Mouse (Mus musculus) liver, embryonic 11.5 days (tissue): ENCODE data around the gene Retnla. TPM values are rescaled to one million over a fixed set of nuclear protein-coding genes. Genes with fewer than 3 reads are reported as not detected.
A peak's percentile ranks its signal among the peaks of the same experiment; 100 is the strongest.
"Not testable (repeated sequence)": the region's sequence is repeated elsewhere in the genome, so short reads cannot be mapped to it uniquely, and the experiment has no call there.

Experiments
- ATAC-seq: fragments of 200-750 bp; cut with Nextera tagmentation; replicated peaks from 2 replicates; pipeline ENCODE4 v1.8.0; 2017; ENCODE audit warnings: moderate number of reproducible peaks, mild to moderate bottlenecking, moderate TSS enrichment, moderate library complexity; ENCODE audit not compliant: low FRiP score
- DNase-seq: peaks from one replicate; pipeline ENCODE4 v3.0.0-alpha.2; 2017; ENCODE audit warnings: low spot score
- H3K27ac ChIP-seq: fragments of 300-500 bp; sonication (generic); 2 replicates; pipeline ENCODE4 v1.5.1; 2014; ENCODE audit warnings: mild to moderate bottlenecking, low read depth, low read length, control low read depth
- H3K27me3 ChIP-seq: fragments of 300-500 bp; sonication (generic); replicated peaks from 2 replicates; pipeline ENCODE4 v1.6.1; 2014; ENCODE audit warnings: low read length, mixed read lengths; ENCODE audit not compliant: control insufficient read depth, insufficient read depth
- H3K36me3 ChIP-seq: fragments of 300-500 bp; sonication (generic); 2 replicates; pipeline ENCODE4 v1.6.1; 2014; ENCODE audit warnings: mild to moderate bottlenecking, low read length, moderate library complexity, mixed read lengths; ENCODE audit not compliant: control insufficient read depth, insufficient read depth
- H3K4me1 ChIP-seq: fragments of 300-500 bp; sonication (generic); replicated peaks from 2 replicates; pipeline ENCODE4 v1.6.1; 2014; ENCODE audit warnings: low read length, mixed read lengths; ENCODE audit not compliant: control insufficient read depth, insufficient read depth
- H3K4me2 ChIP-seq: fragments of 300-500 bp; sonication (generic); 2 replicates; pipeline ENCODE4 v1.6.1; 2014; ENCODE audit warnings: mild to moderate bottlenecking, control low read depth, moderate library complexity
- H3K4me3 ChIP-seq: fragments of 300-500 bp; sonication (generic); 2 replicates; pipeline ENCODE4 v1.5.1; 2014; ENCODE audit warnings: low read depth, low read length, control low read depth
- H3K9ac ChIP-seq: fragments of 300-500 bp; sonication (generic); 2 replicates; pipeline ENCODE4 v1.6.1; 2014; ENCODE audit warnings: low read depth, low read length, control low read depth
- H3K9me3 ChIP-seq: fragments of 300-500 bp; sonication (generic); 2 replicates; pipeline ENCODE4 v1.6.1; 2016; ENCODE audit warnings: low read length, inconsistent platforms, mixed read lengths; ENCODE audit not compliant: control insufficient read depth
- WGBS: fragments of 180-500 bp; shearing (Covaris S2); extraction: QIAGEN DNeasy Blood & Tissue Kit; methylation state at CpG from one replicate; pipeline ENCODE4 v1.1.7; 2014; 5-methylcytosine and 5-hydroxymethylcytosine counted together
- polyA plus RNA-seq: library from polyadenylated mRNA; unstranded; fragments of >200 nt; fragmentation: Nextera tagmentation; extraction: Ambion mirVana; gene quantifications from 2 replicates; pipeline ENCODE4 v1.2.1, GENCODE M21; 2014

Gene Retnla
- polyA plus RNA-seq, 1 experiment from 2014 or later: not detected

DNA sequence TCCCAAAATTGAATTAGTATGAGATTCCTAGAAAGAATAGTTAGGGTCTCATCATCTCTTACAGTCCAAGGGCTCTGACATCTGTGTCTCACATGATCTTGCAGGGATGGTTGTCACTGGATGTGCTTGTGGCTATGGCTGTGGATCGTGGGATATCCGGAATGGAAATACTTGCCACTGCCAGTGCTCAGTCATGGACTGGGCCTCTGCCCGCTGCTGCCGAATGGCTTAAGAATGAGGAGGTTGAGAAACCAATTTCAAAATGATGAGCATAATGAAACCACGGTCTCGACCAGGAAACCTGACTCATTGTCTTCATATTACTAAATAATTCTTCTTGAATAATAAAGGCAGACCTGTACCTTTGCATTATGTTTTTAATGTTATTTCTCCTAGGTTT lies 23.8 kb upstream of the Retnla start:
- Histone ChIP-seq H3K27ac (no peak overlapping the region), H3K27me3 (no peaks in the 10 kb centered on the region), H3K9ac (no peak overlapping the region), H3K4me3 (no peak overlapping the region), H3K9me3 (no peaks in the 10 kb centered on the region), H3K4me2 (no peak overlapping the region), H3K4me1 (no peaks in the 10 kb centered on the region), H3K36me3 (no peaks in the 10 kb centered on the region)
- no peak for DNase-seq
- no peak for ATAC-seq
- WGBS: 88% methylated on average over 6 of the region's 6 CpGs

DNA sequence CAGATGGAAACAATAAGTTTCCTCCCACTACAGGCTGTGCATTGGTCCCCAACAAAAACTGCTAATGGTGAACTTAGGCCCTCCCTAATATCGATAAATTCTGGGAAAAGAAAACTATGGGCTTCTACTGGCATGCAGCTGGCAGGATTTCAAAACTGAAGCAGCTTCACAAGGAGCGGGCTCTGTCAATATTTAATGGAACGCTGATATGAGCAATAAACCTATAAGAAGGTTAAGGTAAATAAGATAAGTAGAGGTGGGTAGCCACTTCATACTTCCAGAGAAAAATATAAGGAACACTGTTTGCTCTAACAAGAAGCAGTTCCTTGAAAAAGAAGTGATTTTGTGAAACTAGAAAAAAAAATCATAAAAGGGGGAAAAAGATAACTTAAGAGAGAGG lies 15.9 kb upstream of the Retnla start:
- Histone ChIP-seq H3K27me3 (no peaks in the 10 kb centered on the region), H3K4me1 (no peaks in the 10 kb centered on the region), H3K9ac (no peak overlapping the region), H3K36me3 (no peaks in the 10 kb centered on the region), H3K27ac (no peak overlapping the region), H3K9me3 (no peaks in the 10 kb centered on the region), H3K4me3 (no peak overlapping the region), H3K4me2 (no peak overlapping the region)
- no peak for ATAC-seq
- DNase-seq: no peak
- 82% methylated on average over 3 of the region's 3 CpGs for WGBS

DNA sequence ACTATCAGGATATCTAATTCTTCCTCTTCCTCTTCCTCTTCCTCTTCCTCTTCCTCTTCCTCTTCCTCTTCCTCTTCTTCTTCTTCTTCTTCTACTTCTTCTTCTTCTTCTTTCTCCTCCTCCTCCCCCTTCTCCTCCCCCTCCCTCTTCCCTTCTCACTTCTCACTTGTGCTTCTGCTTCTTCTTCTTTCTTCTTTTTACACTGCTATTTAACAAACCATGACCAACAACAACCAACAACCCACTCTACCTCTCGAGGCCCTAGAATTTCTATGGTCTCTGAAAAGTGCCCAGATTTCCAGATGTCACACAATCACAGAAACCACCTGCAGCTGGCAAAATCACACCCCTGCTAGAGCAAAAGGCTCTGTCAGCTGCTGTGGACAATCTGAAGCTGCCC lies 14.7 kb upstream of the Retnla start:
- Histone ChIP-seq H3K9me3 (no peaks in the 10 kb centered on the region), H3K27me3 (no peaks in the 10 kb centered on the region), H3K27ac (no peak overlapping the region), H3K4me3 (no peak overlapping the region), H3K36me3 (no peaks in the 10 kb centered on the region), H3K4me2 (no peak overlapping the region), H3K9ac (no peak overlapping the region), H3K4me1 (no peaks in the 10 kb centered on the region)
- no peak for DNase-seq
- WGBS: 47% methylated on average over 1 of the region's 1 CpGs
- ATAC-seq: no peak

DNA sequence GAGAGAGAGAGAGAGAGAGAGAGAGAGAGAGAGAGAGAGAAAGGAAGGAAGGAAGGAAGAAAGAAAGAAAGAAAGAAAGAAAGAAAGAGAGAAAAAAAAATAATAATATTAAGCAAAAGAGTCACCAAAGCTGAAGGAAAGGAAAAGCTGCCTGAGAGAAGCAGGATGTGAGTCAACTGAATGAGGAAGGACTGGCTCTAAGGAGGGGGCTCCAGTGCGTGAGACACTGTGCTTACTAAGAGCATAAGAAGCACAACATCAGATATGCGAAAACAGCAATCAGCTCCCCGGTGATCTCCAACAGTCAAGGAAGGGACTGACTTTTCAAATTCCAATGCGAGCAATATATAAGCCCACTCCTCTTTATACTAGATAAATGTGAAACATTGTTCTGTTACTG lies 13.3 kb upstream of the Retnla start:
- no peaks in the 10 kb centered on the region for H3K27me3 ChIP-seq
- no peaks in the 10 kb centered on the region for H3K4me1 ChIP-seq
- DNase-seq: no peak
- no peak overlapping the region for H3K27ac ChIP-seq
- H3K4me2 ChIP-seq: no peak overlapping the region
- H3K4me3 ChIP-seq: no peak overlapping the region
- no peak for ATAC-seq
- H3K9ac ChIP-seq: no peak overlapping the region
- no peaks in the 10 kb centered on the region for H3K36me3 ChIP-seq
- WGBS: 74% methylated on average over 4 of the region's 4 CpGs
- no peaks in the 10 kb centered on the region for H3K9me3 ChIP-seq

DNA sequence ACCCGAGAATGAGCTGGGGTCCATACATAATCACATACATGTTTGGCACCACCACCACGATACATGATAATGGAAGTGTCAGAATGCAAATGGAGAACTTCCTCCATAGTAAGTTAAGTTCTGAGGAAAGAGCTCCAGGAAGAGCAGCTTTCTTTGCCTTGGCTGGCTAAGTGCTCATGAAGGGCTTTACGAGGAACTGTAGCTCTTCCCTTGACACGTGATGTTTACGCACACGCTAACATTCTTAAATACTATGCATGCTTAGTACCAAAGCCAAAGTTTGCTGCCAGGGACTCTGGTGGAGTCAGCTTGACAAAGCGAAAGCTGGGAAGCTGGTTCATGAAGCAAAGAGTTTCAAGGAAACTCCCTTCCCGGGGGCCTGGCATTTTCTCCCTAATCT lies 10.3 kb upstream of the Retnla start:
- H3K27me3 ChIP-seq: no peaks in the 10 kb centered on the region
- DNase-seq (no peak), ATAC-seq (no peak)
- no peak overlapping the region for H3K4me3 ChIP-seq
- no peak overlapping the region for H3K9ac ChIP-seq
- no peaks in the 10 kb centered on the region for H3K36me3 ChIP-seq
- no peak overlapping the region for H3K27ac ChIP-seq
- no peaks in the 10 kb centered on the region for H3K9me3 ChIP-seq
- no peaks in the 10 kb centered on the region for H3K4me1 ChIP-seq
- no peak overlapping the region for H3K4me2 ChIP-seq
- WGBS: 70% methylated on average over 7 of the region's 8 CpGs

DNA sequence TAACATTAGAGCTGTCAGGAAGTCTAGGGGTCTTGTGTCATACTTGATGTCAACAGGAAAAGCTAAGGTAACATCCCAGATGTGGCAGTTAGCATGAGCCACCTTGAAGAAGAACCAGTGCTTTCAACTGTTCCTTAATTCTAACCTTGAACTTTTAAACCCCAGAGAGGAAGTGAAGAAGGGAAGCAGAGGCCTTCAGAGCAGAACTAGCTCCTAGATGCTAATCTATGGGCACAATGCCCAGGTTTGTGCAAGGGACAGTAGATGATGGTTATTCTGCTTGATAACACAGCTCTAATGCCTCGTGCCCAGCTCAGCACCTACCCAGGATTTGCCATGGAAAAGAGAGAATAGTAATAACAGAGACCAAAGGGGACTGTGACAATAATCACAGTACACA lies 8.7 kb upstream of the Retnla start:
- not testable (repeated sequence) for H3K27ac ChIP-seq, H3K4me3 ChIP-seq, H3K27me3 ChIP-seq, H3K9me3 ChIP-seq, H3K9ac ChIP-seq, DNase-seq, H3K4me1 ChIP-seq, H3K36me3 ChIP-seq, H3K4me2 ChIP-seq, ATAC-seq
- WGBS: 38% methylated on average over 1 of the region's 1 CpGs

DNA sequence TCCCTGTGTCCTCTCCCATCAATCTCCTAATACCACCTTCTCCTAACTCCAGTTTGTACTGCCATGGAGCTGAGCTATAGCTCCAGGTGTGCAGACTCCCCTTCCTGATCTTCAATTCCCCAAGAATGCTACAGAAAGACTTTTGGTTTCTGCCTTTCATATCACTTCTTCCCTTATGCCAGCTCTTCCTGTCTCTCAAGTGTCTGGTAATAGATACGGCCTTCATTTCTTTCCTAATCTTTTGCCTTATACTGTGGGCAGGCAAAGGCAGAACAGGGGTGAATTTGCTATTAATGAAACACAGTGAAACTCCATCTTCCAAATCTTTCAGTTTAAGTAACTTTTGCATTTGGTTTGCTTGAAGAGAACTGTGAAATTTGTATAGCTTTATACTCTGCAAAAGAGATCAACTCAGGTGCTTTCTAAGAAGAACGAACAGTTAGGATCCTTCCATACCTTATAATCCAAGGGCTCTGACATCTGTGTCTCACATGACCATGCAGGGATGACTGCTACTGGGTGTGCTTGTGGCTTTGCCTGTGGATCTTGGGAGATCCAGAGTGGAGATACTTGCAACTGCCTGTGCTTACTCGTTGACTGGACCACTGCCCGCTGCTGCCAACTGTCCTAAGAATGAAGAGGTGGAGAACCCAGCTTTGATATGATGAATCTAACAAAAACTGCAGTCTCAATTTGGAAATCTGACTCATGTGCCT lies 1.5 kb downstream of the Retnla start:
- DNase-seq (no peak), ATAC-seq (no peak)
- H3K4me2 ChIP-seq: no peak overlapping the region
- no peak overlapping the region for H3K27ac ChIP-seq
- H3K4me3 ChIP-seq: no peak overlapping the region
- WGBS: 77% methylated on average over 4 of the region's 4 CpGs
- H3K9me3 ChIP-seq: no peaks in the 10 kb centered on the region
- H3K27me3 ChIP-seq: no peaks in the 10 kb centered on the region
- H3K36me3 ChIP-seq: no peaks in the 10 kb centered on the region
- H3K9ac ChIP-seq: no peak overlapping the region
- no peaks in the 10 kb centered on the region for H3K4me1 ChIP-seq

DNA sequence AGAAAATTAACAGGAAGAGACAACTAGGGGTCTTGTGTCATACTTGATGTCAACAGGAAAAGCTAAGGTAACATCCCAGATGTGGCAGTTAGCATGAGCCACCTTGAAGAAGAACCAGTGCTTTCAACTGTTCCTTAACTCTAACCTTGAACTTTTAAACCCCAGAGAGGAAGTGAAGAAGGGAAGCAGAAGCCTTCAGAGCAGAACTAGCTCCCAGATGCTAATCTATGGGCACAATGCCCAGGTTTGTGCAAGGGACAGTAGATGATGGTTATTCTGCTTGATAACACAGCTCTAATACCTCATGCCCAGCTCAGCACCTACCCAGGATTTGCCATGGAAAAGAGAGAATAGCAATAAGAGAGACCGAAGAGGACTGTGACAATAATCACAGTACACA lies 22.7 kb downstream of the Retnla start:
- H3K36me3 ChIP-seq, H3K9ac ChIP-seq, ATAC-seq, H3K27ac ChIP-seq, H3K4me2 ChIP-seq, H3K27me3 ChIP-seq, H3K4me1 ChIP-seq, H3K9me3 ChIP-seq, DNase-seq, H3K4me3 ChIP-seq: not testable (repeated sequence)
- WGBS: 83% methylated on average over 1 of the region's 1 CpGs

DNA sequence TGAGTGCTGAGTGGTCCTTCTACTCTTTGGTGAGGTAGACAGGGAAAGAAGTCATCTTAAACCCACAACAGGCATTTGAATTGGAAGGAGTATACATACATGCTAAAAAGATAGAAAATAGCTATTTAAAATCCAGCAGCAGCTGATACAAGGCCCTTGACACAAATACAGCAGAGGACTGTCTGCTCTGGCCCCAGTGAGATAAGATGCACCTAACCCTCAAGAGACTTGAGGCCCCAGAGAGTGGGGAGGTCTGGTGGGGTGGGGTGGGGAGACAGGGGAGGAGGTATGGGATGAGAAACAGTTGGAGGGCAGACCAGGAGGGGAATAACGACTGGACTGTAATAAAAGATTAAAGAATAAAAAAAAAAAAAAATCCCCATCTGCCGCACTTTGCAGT lies 25.3 kb downstream of the Retnla start:
- Histone ChIP-seq H3K36me3 (no peaks in the 10 kb centered on the region), H3K4me1 (no peaks in the 10 kb centered on the region), H3K9ac (no peak overlapping the region), H3K9me3 (no peaks in the 10 kb centered on the region), H3K27me3 (no peaks in the 10 kb centered on the region), H3K27ac (no peak overlapping the region), H3K4me2 (no peak overlapping the region), H3K4me3 (no peak overlapping the region)
- ATAC-seq: peak; percentile 77
- 52% methylated on average over 2 of the region's 2 CpGs for WGBS
- DNase-seq: no peak
